Mouse (Mus musculus): Measurements from ENCODE around the gene Akap8. TPM values are rescaled to one million over a fixed set of nuclear protein-coding genes. Genes with fewer than 3 reads are reported as not detected.

Gene Akap8
- total and polyA plus RNA-seq, 2 experiments from 2014 or later: 64.3 to 114 TPM

DNA sequence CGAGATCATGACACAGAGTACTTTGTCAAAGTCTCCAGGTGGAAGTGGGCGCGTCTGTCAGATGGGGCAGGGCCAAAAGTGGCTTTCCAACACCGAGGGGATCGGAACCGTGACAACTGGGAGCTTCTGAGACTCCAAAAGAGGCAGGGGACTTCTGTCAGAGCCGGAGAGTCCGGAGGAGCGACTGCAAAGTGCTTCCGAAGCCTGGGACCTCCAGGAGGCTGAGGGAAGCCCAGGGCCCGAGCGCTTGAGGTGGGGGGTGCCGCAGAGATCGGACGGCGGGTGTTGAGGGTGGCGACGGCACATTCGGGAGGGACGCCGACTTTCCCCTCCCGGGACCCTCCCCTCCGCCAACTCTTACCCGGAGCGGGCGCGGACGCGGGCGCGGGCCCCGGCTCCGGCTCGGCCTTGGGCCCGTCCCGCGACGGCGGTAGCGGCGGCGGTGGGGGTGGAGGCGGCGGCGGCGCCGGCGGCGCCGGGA lies 42.8 kb upstream of the Akap8 start:
- H3K27me3 ChIP-seq (ENCODE audit: insufficient read depth, low read length): no peaks in the 10 kb centered on the region

DNA sequence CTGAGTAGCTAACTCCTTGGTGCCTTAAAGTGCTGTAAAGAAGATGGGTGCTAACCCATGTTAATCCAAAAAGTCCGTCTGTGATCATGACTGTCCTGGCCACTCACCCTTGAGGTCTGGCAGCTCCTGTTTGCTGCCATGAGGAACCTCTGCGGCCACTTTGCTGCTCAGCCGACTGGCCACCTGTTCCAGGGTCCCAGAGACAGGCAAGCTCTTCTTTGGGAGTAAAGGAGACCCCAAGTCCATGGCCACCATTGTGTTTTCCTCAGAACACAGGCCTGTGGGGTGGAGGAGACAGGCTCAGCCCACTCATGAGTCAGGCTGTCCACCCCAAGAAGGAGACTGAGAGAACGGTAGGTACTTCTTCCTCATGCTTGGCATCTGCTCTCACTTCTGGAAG lies 41.6 kb upstream of the Akap8 start:
- Histone ChIP-seq H3K4me2 (ENCODE audit: low read depth) (peak overlapping the region; percentile 83; the same call in 1 of the 2 replicates), H3K36me3 (ENCODE audit: insufficient read depth) (peaks cover 54% of the 10 kb centered on the region), H3K27ac (ENCODE audit: low read depth, low read length) (no peak overlapping the region), H3K9me3 (ENCODE audit: low read length) (no peaks in the 10 kb centered on the region), H3K4me1 (ENCODE audit: insufficient read depth) (peaks cover 11% of the 10 kb centered on the region), H3K9ac (peak overlapping the region; percentile 94; the same call in 1 of the 2 replicates), H3K27me3 (ENCODE audit: insufficient read depth, low read length) (no peaks in the 10 kb centered on the region), H3K4me3 (ENCODE audit: low read depth, low read length) (no peak overlapping the region)
- WGBS: 89% methylated on average over 4 of the region's 4 CpGs
- DNase-seq (no peak), ATAC-seq (no peak)
- TF ChIP-seq CTCF (IDR thresholded peaks at IDR 0.05; ENCODE audit: low read depth): no peak

More for the DNA sequence above, 42.8 kb upstream of the Akap8 start:
- Histone ChIP-seq H3K27ac (ENCODE audit: low read depth, low read length) (peak overlapping the region; percentile 80), H3K36me3 (ENCODE audit: insufficient read depth) (peaks cover 43% of the 10 kb centered on the region), H3K4me3 (ENCODE audit: low read depth, low read length) (peak overlapping the region; percentile 92), H3K9me3 (ENCODE audit: low read length) (no peaks in the 10 kb centered on the region), H3K9ac (peak overlapping the region; percentile 94), H3K4me2 (ENCODE audit: low read depth) (peak overlapping the region; percentile 83), H3K4me1 (ENCODE audit: insufficient read depth) (peaks cover 11% of the 10 kb centered on the region)
- no peak for TF ChIP-seq CTCF (IDR thresholded peaks at IDR 0.05; ENCODE audit: low read depth)
- peak; percentile 29 for DNase-seq
- WGBS: 4% methylated on average over 29 of the region's 50 CpGs
- peak; percentile 50 for ATAC-seq

DNA sequence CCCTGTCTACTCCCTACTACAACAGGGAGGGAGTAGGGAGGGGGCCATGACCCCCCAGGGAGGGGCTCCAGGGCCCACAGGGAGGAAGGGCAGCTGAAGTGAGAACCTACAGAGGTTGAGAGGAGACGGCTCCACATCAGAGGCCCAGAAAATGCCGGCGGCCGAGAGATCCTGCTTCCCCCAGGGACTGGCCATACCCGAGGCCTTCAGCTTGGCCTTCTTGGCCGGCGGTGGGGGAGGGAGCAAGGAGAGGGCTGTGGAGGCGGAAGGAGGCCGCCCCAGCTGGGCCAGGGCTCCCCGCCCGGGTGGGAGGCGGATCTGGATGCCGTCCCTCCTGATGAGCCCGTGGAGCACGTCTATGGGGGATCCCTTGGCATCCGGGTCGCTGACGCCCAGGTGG lies 38.9 kb upstream of the Akap8 start:
- H3K9me3 ChIP-seq (ENCODE audit: low read length): no peaks in the 10 kb centered on the region
- H3K4me2 ChIP-seq (ENCODE audit: low read depth): no peak overlapping the region
- H3K9ac ChIP-seq: no peak overlapping the region
- no peak overlapping the region for H3K4me3 ChIP-seq (ENCODE audit: low read depth, low read length)
- peaks cover 76% of the 10 kb centered on the region for H3K36me3 ChIP-seq (ENCODE audit: insufficient read depth)
- ATAC-seq (no peak), DNase-seq (no peak)
- H3K27me3 ChIP-seq (ENCODE audit: insufficient read depth, low read length): no peaks in the 10 kb centered on the region
- H3K4me1 ChIP-seq (ENCODE audit: insufficient read depth): peaks cover 11% of the 10 kb centered on the region
- WGBS: 88% methylated on average over 18 of the region's 18 CpGs
- no peak overlapping the region for H3K27ac ChIP-seq (ENCODE audit: low read depth, low read length)
- TF ChIP-seq CTCF (IDR thresholded peaks at IDR 0.05; ENCODE audit: low read depth): no peak

DNA sequence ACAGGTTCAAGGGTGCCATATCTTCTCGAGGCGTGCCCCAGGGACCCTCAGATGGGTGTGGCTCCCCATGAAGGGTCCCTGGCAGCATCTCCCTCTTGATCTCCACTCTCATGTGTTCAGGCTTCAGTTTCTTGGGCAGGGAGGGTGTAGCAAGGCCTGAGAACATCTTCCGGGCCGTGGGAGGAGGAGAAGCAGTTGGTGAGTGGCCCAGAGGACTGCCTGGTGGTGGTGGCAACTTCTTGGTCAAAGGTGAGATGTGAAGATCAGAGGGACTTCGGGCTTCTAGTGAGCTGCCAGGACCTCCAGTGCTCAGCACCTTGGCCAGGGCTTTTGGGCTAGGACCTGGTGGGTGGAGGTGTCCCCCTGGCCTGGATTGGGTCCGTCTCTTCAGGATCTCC lies 37.9 kb upstream of the Akap8 start:
- DNase-seq (no peak), ATAC-seq (no peak)
- peaks cover 84% of the 10 kb centered on the region for H3K36me3 ChIP-seq (ENCODE audit: insufficient read depth)
- peaks cover 8% of the 10 kb centered on the region; the same call in 1 of the 2 replicates for H3K4me1 ChIP-seq (ENCODE audit: insufficient read depth)
- no peak overlapping the region for H3K4me3 ChIP-seq (ENCODE audit: low read depth, low read length)
- no peak for TF ChIP-seq CTCF (IDR thresholded peaks at IDR 0.05; ENCODE audit: low read depth)
- no peak overlapping the region for H3K9ac ChIP-seq
- H3K27me3 ChIP-seq (ENCODE audit: insufficient read depth, low read length): no peaks in the 10 kb centered on the region
- no peaks in the 10 kb centered on the region for H3K9me3 ChIP-seq (ENCODE audit: low read length)
- 98% methylated on average over 6 of the region's 6 CpGs for WGBS
- no peak overlapping the region for H3K27ac ChIP-seq (ENCODE audit: low read depth, low read length)
- H3K4me2 ChIP-seq (ENCODE audit: low read depth): no peak overlapping the region

DNA sequence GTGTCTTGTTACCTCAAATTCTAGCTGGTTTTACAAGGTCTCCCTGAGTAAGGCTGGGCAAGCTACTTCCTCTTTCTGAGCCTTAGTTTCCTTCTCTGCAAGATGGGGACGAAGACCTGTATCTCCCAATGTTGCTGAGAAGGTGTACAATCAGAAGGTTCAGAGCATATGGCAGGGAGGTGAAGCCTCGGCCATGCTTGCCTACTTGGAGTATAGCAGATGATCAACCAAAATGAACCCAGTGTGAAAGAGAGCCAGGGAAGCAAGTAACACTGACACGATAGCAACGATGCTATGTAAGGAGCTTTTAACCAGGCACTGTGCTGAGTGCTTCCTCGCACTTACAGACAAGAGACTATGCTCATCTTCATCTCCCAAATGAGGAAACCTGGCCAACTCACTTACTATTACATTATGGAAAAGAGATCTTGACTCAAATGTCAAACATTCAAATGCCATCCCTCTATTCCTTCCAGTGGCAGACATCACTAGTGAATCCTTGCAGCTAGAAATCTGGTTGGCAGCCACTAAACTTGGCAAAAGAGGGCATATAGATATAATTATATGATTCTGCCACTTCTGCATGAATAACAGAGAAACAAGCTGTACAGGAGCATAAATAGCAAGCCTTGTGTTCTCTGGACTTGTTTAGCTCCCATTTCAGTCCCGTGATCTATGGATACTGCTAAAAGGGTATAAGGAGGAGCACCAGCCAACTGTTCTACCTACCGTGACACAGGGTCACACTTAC lies 37.3 kb upstream of the Akap8 start:
- 91% methylated on average over 7 of the region's 7 CpGs for WGBS
- H3K36me3 ChIP-seq (ENCODE audit: insufficient read depth): peaks cover 84% of the 10 kb centered on the region
- no peak overlapping the region for H3K27ac ChIP-seq (ENCODE audit: low read depth, low read length)
- peaks cover 7% of the 10 kb centered on the region; the same call in 1 of the 2 replicates for H3K4me1 ChIP-seq (ENCODE audit: insufficient read depth)
- H3K4me2 ChIP-seq (ENCODE audit: low read depth): no peak overlapping the region
- DNase-seq: no peak
- ATAC-seq: no peak
- no peak overlapping the region for H3K4me3 ChIP-seq (ENCODE audit: low read depth, low read length)
- no peak for TF ChIP-seq CTCF (IDR thresholded peaks at IDR 0.05; ENCODE audit: low read depth)
- H3K27me3 ChIP-seq (ENCODE audit: insufficient read depth, low read length): no peaks in the 10 kb centered on the region
- no peaks in the 10 kb centered on the region for H3K9me3 ChIP-seq (ENCODE audit: low read length)
- no peak overlapping the region for H3K9ac ChIP-seq

DNA sequence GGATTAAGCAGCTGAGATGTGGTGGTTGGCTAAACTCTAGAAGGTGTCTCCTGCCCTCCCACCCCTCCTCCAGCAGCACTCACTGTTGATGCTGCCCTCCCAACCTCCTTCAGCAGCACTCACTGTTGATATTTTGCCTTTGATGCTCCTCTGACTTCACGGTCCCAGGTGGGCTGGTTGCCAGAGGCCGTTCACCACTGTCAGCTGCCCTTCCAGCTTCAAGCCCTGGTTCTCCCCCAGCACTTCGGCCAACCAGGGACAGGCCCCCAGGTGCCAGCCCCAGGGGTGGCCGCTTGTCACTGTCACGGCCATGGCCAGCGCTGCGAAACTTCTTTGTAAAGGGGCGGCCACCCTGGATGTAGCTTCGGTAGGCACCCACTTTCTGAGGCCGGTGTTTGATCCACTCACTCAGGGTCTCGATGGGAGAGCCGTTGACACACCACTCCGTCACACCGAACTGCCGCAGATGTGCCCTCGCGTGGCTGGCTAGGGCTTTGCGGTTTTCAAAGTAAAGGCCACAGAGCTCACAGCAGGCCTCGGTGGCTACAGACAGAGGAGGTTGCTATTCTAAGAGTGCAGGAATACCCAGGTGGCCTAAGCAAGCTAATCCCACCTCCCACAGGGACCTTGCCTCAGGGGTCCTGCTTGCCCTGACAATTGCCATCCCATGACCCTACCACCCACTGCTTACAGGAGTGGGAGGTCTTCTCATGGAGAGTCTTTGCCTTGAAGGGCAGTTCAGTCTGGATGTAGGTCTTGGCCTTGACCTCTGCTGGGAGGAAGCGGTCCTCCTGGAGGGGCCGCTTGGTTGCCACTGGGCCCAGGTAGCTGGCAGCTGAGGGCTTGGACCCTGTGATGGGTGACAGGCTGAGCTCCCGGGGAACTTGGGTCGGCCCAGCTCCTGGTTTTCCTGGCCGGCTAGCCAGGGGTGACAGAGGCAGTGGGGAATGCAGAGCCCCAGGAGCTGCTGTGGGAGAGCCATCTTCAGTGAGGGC lies 36.0 kb upstream of the Akap8 start:
- Histone ChIP-seq H3K27me3 (ENCODE audit: insufficient read depth, low read length) (no peaks in the 10 kb centered on the region), H3K4me1 (ENCODE audit: insufficient read depth) (no peaks in the 10 kb centered on the region), H3K9me3 (ENCODE audit: low read length) (no peaks in the 10 kb centered on the region), H3K27ac (ENCODE audit: low read depth, low read length) (no peak overlapping the region), H3K4me2 (ENCODE audit: low read depth) (no peak overlapping the region), H3K36me3 (ENCODE audit: insufficient read depth) (peaks cover 79% of the 10 kb centered on the region), H3K4me3 (ENCODE audit: low read depth, low read length) (no peak overlapping the region), H3K9ac (no peak overlapping the region)
- DNase-seq (no peak), ATAC-seq (no peak)
- WGBS: 88% methylated on average over 24 of the region's 24 CpGs
- no peak for TF ChIP-seq CTCF (IDR thresholded peaks at IDR 0.05; ENCODE audit: low read depth)
